Mouse (Mus musculus) forebrain, embryonic 14.5 days (tissue): ENCODE measurements around the gene Ctc1. TPM values are rescaled to one million over a fixed set of nuclear protein-coding genes. Genes with fewer than 3 reads are reported as not detected.

Experiments used
- ATAC-seq: fragments of 200-750 bp; cut with Nextera tagmentation; 2 replicates; pipeline ENCODE4 v1.8.0; 2017; ENCODE audit warnings: mild to moderate bottlenecking, moderate library complexity
- DNase-seq: peaks from one replicate; pipeline ENCODE4 v3.0.0-alpha.2; 2015; ENCODE audit warnings: low spot score
- H3K27ac ChIP-seq: fragments of 300-500 bp; sonication (generic); 2 replicates; pipeline ENCODE4 v1.5.1; 2014; ENCODE audit warnings: low read depth, mild to moderate bottlenecking, control low read depth, low read length, moderate library complexity
- H3K27me3 ChIP-seq: fragments of 300-500 bp; sonication (generic); replicated peaks from 2 replicates; pipeline ENCODE4 v1.6.1; 2014; ENCODE audit warnings: low read length, control low read depth, mixed read lengths; ENCODE audit not compliant: control insufficient read depth, insufficient read depth
- H3K36me3 ChIP-seq: fragments of 300-500 bp; sonication (generic); 2 replicates; pipeline ENCODE4 v1.6.1; 2014; ENCODE audit warnings: low read length, control low read depth; ENCODE audit not compliant: control insufficient read depth, insufficient read depth
- H3K4me1 ChIP-seq: fragments of 300-500 bp; sonication (generic); 2 replicates; pipeline ENCODE4 v1.6.1; 2014; ENCODE audit warnings: antibody characterized with exemption, low read length, control low read depth; ENCODE audit not compliant: control insufficient read depth, insufficient read depth
- H3K4me2 ChIP-seq: fragments of 300-500 bp; sonication (generic); 2 replicates; pipeline ENCODE4 v1.6.1; 2014; ENCODE audit warnings: mild to moderate bottlenecking, control low read depth, low read length
- H3K4me3 ChIP-seq: fragments of 300-500 bp; sonication (generic); 2 replicates; pipeline ENCODE4 v1.5.1; 2014; ENCODE audit warnings: low read depth, low read length, control low read depth
- H3K9ac ChIP-seq: fragments of 300-500 bp; sonication (generic); 2 replicates; pipeline ENCODE4 v1.6.1; 2014; ENCODE audit warnings: mild to moderate bottlenecking, low read length, control low read depth, moderate library complexity
- H3K9me3 ChIP-seq: fragments of 300-500 bp; sonication (generic); replicated peaks from 2 replicates; pipeline ENCODE4 v1.6.1; 2016; ENCODE audit warnings: low read length, control low read depth, mixed read lengths; ENCODE audit not compliant: control insufficient read depth
- WGBS: fragments of 180-500 bp; shearing (Covaris S2); extraction: QIAGEN DNeasy Blood & Tissue Kit; methylation state at CpG from one replicate; pipeline ENCODE4 v1.1.7; 2014; 5-methylcytosine and 5-hydroxymethylcytosine counted together
- polyA plus RNA-seq: library from polyadenylated mRNA; unstranded; fragments of >200 nt; fragmentation: Nextera tagmentation; extraction: Ambion mirVana; gene quantifications from 2 replicates; pipeline ENCODE4 v1.2.1, GENCODE M21; 2014

Gene Ctc1
- polyA plus RNA-seq, 1 experiment from 2014 or later = 43.4 TPM

GRCm38 (mm10) chr11:69036486-69037230 is 20.9 kb downstream of the Ctc1 start:
- Histone ChIP-seq H3K4me3 (peak overlapping the region; percentile 67), H3K9me3 (no peaks in the 10 kb centered on the region), H3K27ac (peak overlapping the region; percentile 59; the same call in 1 of the 2 replicates), H3K4me2 (peak overlapping the region; percentile 58), H3K9ac (peak overlapping the region; percentile 75), H3K4me1 (peaks cover 11% of the 10 kb centered on the region; the same call in 1 of the 2 replicates), H3K27me3 (no peaks in the 10 kb centered on the region), H3K36me3 (peaks cover 43% of the 10 kb centered on the region)
- WGBS = 10% methylated on average over 20 of the region's 20 CpGs
- peak; percentile 92 for DNase-seq
- ATAC-seq = no peak

DNA sequence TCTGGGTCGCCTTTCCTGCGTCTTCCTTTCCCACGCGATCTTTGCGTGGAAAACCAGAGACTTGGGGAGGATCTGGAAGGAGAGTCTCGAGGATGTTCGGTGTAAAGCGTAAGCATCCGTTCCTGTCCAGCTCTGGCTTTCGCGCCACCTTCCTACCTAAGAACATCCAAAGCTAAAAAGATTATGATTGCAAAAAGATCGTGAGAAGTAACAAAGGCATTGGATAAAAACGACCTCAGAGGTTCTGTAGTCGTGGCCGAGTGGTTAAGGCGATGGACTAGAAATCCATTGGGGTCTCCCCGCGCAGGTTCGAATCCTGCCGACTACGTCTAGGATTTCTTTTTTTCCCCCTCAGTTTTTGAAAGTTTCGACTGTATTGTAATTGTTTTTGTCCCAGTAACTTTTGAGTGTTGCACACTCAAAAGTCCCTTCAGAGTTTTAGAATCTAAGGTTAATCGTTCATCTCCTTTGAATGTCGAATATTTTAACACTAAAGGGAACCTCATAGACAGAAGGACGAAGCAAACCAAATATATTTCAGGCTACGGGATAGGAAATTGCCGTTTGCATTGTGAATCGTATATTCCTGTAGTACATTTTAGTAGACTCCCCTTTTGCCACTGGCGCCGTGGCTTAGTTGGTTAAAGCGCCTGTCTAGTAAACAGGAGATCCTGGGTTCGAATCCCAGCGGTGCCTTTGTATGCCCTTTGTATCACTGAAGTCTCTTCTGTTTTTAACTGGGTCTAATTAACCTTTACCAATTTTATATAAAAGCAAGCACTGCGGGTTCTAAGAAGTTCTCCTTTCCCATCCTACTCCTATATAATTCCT is 21.7 kb downstream of the Ctc1 start:
- no peaks in the 10 kb centered on the region for H3K27me3 ChIP-seq
- peak overlapping the region; percentile 75 for H3K9ac ChIP-seq
- peak overlapping the region; percentile 58 for H3K4me2 ChIP-seq
- H3K4me3 ChIP-seq = peak overlapping the region; percentile 67
- whole genome bisulfite sequencing = under 1% methylated on average over 34 of the region's 34 CpGs
- H3K9me3 ChIP-seq = no peaks in the 10 kb centered on the region
- H3K36me3 ChIP-seq = peaks cover 36% of the 10 kb centered on the region
- ATAC-seq (peak; percentile 36), DNase-seq (peak; percentile 92)
- H3K27ac ChIP-seq = peak overlapping the region; percentile 59; the same call in 1 of the 2 replicates
- H3K4me1 ChIP-seq = peaks cover 11% of the 10 kb centered on the region; the same call in 1 of the 2 replicates

- no peak overlapping the region for H3K4me2 ChIP-seq
- H3K9ac ChIP-seq = no peak overlapping the region
- H3K27ac ChIP-seq = no peak overlapping the region
- WGBS = 69% methylated on average over 5 of the region's 5 CpGs
- ATAC-seq = no peak
- no peak for DNase-seq
- no peaks in the 10 kb centered on the region for H3K9me3 ChIP-seq
- peaks cover 29% of the 10 kb centered on the region for H3K36me3 ChIP-seq
- no peak overlapping the region for H3K4me3 ChIP-seq
- no peaks in the 10 kb centered on the region for H3K27me3 ChIP-seq
- H3K4me1 ChIP-seq = peaks cover 11% of the 10 kb centered on the region; the same call in 1 of the 2 replicates
Measured at GRCm38 (mm10) chr11:69038173-69038572, 22.5 kb downstream of the Ctc1 start.

DNA sequence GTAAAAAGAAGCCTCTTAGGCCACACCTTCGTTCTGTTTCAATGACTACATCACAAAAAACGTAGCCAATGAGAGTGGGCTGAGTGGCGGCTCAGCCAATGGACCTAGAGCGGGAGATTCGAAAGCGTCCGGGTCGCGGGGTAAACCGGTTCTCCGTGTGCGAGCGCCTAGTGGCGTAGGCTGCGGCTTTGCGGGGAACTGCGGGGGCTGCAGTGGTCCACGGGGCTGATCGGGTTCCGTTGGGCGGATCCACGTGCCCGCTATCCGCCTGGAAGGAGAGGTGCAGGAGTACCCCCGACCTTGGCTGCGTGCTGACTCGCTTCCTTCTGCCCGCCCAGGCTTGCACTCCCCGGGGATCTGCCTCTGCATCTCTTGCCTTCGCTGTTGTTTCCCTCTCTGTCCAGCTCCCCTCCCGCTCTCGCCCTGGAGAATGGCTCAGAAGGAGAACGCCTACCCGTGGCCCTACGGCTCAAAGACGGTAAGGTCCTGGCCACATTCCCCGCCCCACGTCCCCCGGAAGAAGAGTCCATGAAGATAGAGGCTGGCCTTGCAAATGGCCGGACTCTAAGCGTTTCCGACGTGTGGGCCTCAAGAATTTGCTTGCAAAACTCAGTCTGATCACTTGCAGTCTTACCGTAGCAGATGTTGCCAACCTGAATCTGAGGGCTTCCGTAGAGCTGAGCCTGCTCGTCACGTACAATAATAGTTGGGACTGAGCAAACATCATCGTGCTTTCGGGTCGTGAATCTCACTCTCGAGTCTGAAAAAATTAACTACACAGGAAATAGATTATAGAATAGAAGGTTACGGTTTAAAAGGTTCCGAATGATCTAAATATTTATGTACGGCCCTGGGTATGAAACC is 30.1 kb downstream of the Ctc1 start, which contains the start of gene Aurkb:
Gene Aurkb (plus strand): TSS at position 117 of the 864 bp plus-strand sequence.
- Histone ChIP-seq H3K4me2 (peak within 1 kb of the TSS; percentile 88), H3K9me3 (no peaks in the 10 kb centered on the region), H3K4me3 (peak within 1 kb of the TSS; percentile 54), H3K4me1 (peaks cover 10% of the 10 kb centered on the region; the same call in 1 of the 2 replicates), H3K27ac (peak within 1 kb of the TSS; percentile 74; the same call in 1 of the 2 replicates), H3K36me3 (peaks cover 27% of the 10 kb centered on the region), H3K9ac (peak within 1 kb of the TSS; percentile 65), H3K27me3 (no peaks in the 10 kb centered on the region)
- DNase-seq (peak; percentile 97), ATAC-seq (peak; percentile 71)
- WGBS = under 1% methylated on average over 54 of the region's 54 CpGs

DNA sequence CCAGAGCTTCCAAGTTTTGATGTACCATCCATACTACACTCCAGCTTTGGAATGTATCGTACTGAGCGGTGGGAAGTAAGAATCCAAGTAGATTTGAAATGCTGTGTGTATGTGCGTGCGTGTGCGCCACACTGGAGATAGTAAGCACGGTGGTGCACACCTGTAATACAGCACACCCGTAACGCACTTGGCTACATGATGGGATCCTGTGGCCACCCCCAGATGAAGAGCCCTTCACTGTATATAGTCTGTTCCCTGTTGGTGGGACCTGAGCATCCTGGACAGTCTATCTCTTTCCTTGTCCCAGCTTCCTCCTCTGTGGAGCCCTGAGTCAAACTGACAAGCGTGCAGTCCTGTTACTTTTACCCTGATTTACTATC is 30.7 kb downstream of the Ctc1 start:
- no peak for ATAC-seq
- peak overlapping the region; percentile 88 for H3K4me2 ChIP-seq

GRCm38 (mm10) chr11:69047592-69047991 is 31.9 kb downstream of the Ctc1 start:
- ATAC-seq (no peak), DNase-seq (no peak)
- H3K36me3 ChIP-seq = peaks cover 33% of the 10 kb centered on the region
- peak overlapping the region; percentile 37; the same call in 1 of the 2 replicates for H3K9ac ChIP-seq
- no peak overlapping the region for H3K4me3 ChIP-seq
- peaks cover 10% of the 10 kb centered on the region; the same call in 1 of the 2 replicates for H3K4me1 ChIP-seq
- peak overlapping the region; percentile 88 for H3K4me2 ChIP-seq
- no peaks in the 10 kb centered on the region for H3K27me3 ChIP-seq
- H3K27ac ChIP-seq = no peak overlapping the region
- WGBS = 89% methylated on average over 12 of the region's 12 CpGs
- no peaks in the 10 kb centered on the region for H3K9me3 ChIP-seq

More for the DNA sequence above, 30.7 kb downstream of the Ctc1 start:
- Histone ChIP-seq H3K9ac (peak overlapping the region; percentile 65), H3K36me3 (peaks cover 33% of the 10 kb centered on the region), H3K4me3 (peak overlapping the region; percentile 54), H3K9me3 (no peaks in the 10 kb centered on the region), H3K27ac (no peak overlapping the region; the same call in 1 of the 2 replicates), H3K4me1 (peaks cover 10% of the 10 kb centered on the region; the same call in 1 of the 2 replicates), H3K27me3 (no peaks in the 10 kb centered on the region)
- no peak for DNase-seq
- WGBS = 14% methylated on average over 9 of the region's 9 CpGs

DNA sequence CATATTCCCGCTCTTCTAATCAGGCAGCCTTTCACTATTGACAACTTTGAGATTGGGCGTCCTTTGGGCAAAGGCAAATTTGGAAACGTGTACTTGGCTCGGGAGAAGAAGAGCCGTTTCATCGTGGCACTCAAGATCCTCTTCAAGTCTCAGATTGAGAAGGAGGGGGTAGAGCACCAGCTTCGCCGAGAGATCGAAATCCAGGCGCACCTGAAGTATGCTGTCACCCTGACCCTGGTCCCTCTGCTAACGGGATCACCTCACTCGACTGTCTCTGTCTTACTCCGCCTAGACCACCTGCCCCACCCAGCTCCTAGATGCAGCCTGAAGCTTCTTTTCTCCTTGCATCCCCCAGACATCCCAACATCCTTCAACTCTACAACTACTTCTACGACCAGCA is 32.4 kb downstream of the Ctc1 start:
- Histone ChIP-seq H3K9me3 (no peaks in the 10 kb centered on the region), H3K4me3 (no peak overlapping the region), H3K27ac (no peak overlapping the region), H3K9ac (no peak overlapping the region), H3K4me1 (peaks cover 10% of the 10 kb centered on the region; the same call in 1 of the 2 replicates), H3K4me2 (no peak overlapping the region), H3K27me3 (no peaks in the 10 kb centered on the region), H3K36me3 (peaks cover 33% of the 10 kb centered on the region)
- ATAC-seq (no peak), DNase-seq (no peak)
- 94% methylated on average over 14 of the region's 14 CpGs for WGBS

- 81% methylated on average over 8 of the region's 8 CpGs for WGBS
- H3K9me3 ChIP-seq = no peaks in the 10 kb centered on the region
- H3K9ac ChIP-seq = no peak overlapping the region
- H3K4me1 ChIP-seq = peaks cover 10% of the 10 kb centered on the region; the same call in 1 of the 2 replicates
- DNase-seq = no peak
- H3K36me3 ChIP-seq = peaks cover 35% of the 10 kb centered on the region
- H3K27ac ChIP-seq = no peak overlapping the region
- H3K4me3 ChIP-seq = no peak overlapping the region
- no peak for ATAC-seq
- no peak overlapping the region for H3K4me2 ChIP-seq
- H3K27me3 ChIP-seq = no peaks in the 10 kb centered on the region
Measured at GRCm38 (mm10) chr11:69050748-69051147, 35.0 kb downstream of the Ctc1 start.
